Comparison of ENCODE assay signal across 9 mouse cellular contexts in genomic region chr12:102468136-102468535, GRCm38 (mm10). TPM values are rescaled to one million over a fixed set of nuclear protein-coding genes. Genes with fewer than 3 reads are reported as not detected.
DNase-seq lines count a peak whose midpoint lies in the region; ATAC-seq and TF ChIP-seq lines count a peak whose summit lies in the region.
"Had no signal": no experiment of that assay in that cellular context is flagged by ENCODE, and none has a peak within 500 bp of the region (broad histone marks: within the 10 kb centered on the region; RNA-seq: fewer than 3 reads in every experiment).

No protein-coding gene starts in this region.

- H3K4me3 ChIP-seq in forebrain, embryonic 12.5 days (replicated peaks), result no peak overlapping the region
- H3K4me3 ChIP-seq in forebrain, embryonic 15.5 days, result no peak overlapping the region
- no peak overlapping the region for H3K4me3 ChIP-seq in liver, embryonic 14.5 days (ENCODE audit: insufficient read depth in 1 of 2, low read depth in 2 of 2, low read length in 2 of 2)
- H3K4me3 ChIP-seq in liver, postnatal 0 days (ENCODE audit: low read depth, low read length), result no peak overlapping the region

- ATAC-seq in forebrain, embryonic 12.5 days (ENCODE audit: low FRiP score), result 0 out of 2 replicates have a peak, but pooled peaks have one; percentile 25
- no peak for ATAC-seq in forebrain, embryonic 15.5 days (replicated peaks)
- no peak for ATAC-seq in liver, embryonic 14.5 days (ENCODE audit: insufficient read depth)
- no peak for ATAC-seq in liver, postnatal 0 days

- no peaks in the 10 kb centered on the region for H3K27me3 ChIP-seq in forebrain, embryonic 12.5 days
- no peaks in the 10 kb centered on the region for H3K27me3 ChIP-seq in forebrain, embryonic 15.5 days
- no peaks in the 10 kb centered on the region for H3K27me3 ChIP-seq in liver, embryonic 14.5 days (ENCODE audit: control insufficient read depth, insufficient read depth, low read length)
- no peaks in the 10 kb centered on the region for H3K27me3 ChIP-seq in liver, postnatal 0 days (ENCODE audit: insufficient read depth, low read length)

- DNase-seq in liver, embryonic 14.5 days (ENCODE audit: low read depth in 3 of 3, low spot score in 3 of 3), result no peak
- no peak for DNase-seq in liver, postnatal 0 days
- peak; percentile 33 for DNase-seq in R1 (ENCODE audit: low read depth, low spot score)
- DNase-seq in cerebellum, postnatal 25 days, result peak; percentile 14 to 53
- no peak for DNase-seq in thymus, postnatal 36 days
- DNase-seq in frontal cortex, postnatal 14 days (ENCODE audit: low spot score in 2 of 2), result no peak

- no peak overlapping the region for H3K27ac ChIP-seq in forebrain, embryonic 12.5 days
- no peak overlapping the region for H3K27ac ChIP-seq in forebrain, embryonic 15.5 days (replicated peaks)
- H3K27ac ChIP-seq in liver, embryonic 14.5 days, result no peak overlapping the region
- no peak overlapping the region for H3K27ac ChIP-seq in liver, postnatal 0 days (ENCODE audit: low read depth)

- no peak for TF ChIP-seq EP300 in liver, embryonic 14.5 days (IDR thresholded peaks at IDR 0.05; ENCODE audit: low read depth)
- no peak for TF ChIP-seq EP300 in liver, postnatal 0 days (IDR thresholded peaks at IDR 0.05; ENCODE audit: low read depth)

- no peak overlapping the region for H3K9ac ChIP-seq in forebrain, embryonic 12.5 days
- no peak overlapping the region for H3K9ac ChIP-seq in forebrain, embryonic 15.5 days (replicated peaks)
- no peak overlapping the region for H3K9ac ChIP-seq in liver, embryonic 14.5 days (replicated peaks)
- no peak overlapping the region for H3K9ac ChIP-seq in liver, postnatal 0 days (replicated peaks)

- peaks cover 6% of the 10 kb centered on the region for H3K36me3 ChIP-seq in forebrain, embryonic 12.5 days (replicated peaks)
- peaks cover 9% of the 10 kb centered on the region for H3K36me3 ChIP-seq in forebrain, embryonic 15.5 days
- no peaks in the 10 kb centered on the region; the same call in 1 of the 2 replicates for H3K36me3 ChIP-seq in liver, embryonic 14.5 days (replicated peaks; ENCODE audit: control insufficient read depth, insufficient read depth, low read depth)
- peaks cover 8% of the 10 kb centered on the region for H3K36me3 ChIP-seq in liver, postnatal 0 days (replicated peaks; ENCODE audit: insufficient read depth, low read length)

- WGBS in forebrain, embryonic 12.5 days, result 89% methylated on average over 1 of the region's 1 CpGs
- 75% methylated on average over 1 of the region's 1 CpGs for WGBS in forebrain, embryonic 15.5 days
- WGBS in liver, embryonic 14.5 days (ENCODE audit: insufficient replicate concordance), result 69% methylated on average over 1 of the region's 1 CpGs
- 93% methylated on average over 1 of the region's 1 CpGs for WGBS in liver, postnatal 0 days (ENCODE audit: insufficient replicate concordance)

- peaks cover 6% of the 10 kb centered on the region; the same call in 1 of the 2 replicates for H3K4me1 ChIP-seq in forebrain, embryonic 12.5 days
- H3K4me1 ChIP-seq in forebrain, embryonic 15.5 days, result peaks cover 10% of the 10 kb centered on the region
- H3K4me1 ChIP-seq in liver, embryonic 14.5 days (replicated peaks; ENCODE audit: control insufficient read depth in 2 of 2, insufficient read depth in 2 of 2, low read length in 1 of 2), result peaks cover 4 to 7% of the 10 kb centered on the region in 2 experiments
- H3K4me1 ChIP-seq in liver, postnatal 0 days (ENCODE audit: insufficient read depth), result peaks cover 4% of the 10 kb centered on the region; the same call in 1 of the 2 replicates

- H3K4me2 ChIP-seq in forebrain, embryonic 12.5 days, result no peak overlapping the region
- no peak overlapping the region for H3K4me2 ChIP-seq in forebrain, embryonic 15.5 days (replicated peaks)
- no peak overlapping the region for H3K4me2 ChIP-seq in liver, embryonic 14.5 days (ENCODE audit: low read depth)
- H3K4me2 ChIP-seq in liver, postnatal 0 days (ENCODE audit: low read depth, low read length), result no peak overlapping the region

- H3K9me3 ChIP-seq in forebrain, embryonic 12.5 days, result no peaks in the 10 kb centered on the region
- H3K9me3 ChIP-seq in forebrain, embryonic 15.5 days, result no peaks in the 10 kb centered on the region
- no peaks in the 10 kb centered on the region for H3K9me3 ChIP-seq in liver, embryonic 14.5 days (ENCODE audit: control insufficient read depth, low read length)
- H3K9me3 ChIP-seq in liver, postnatal 0 days (ENCODE audit: low read length), result no peaks in the 10 kb centered on the region
- H3K9me3 ChIP-seq: forebrain, embryonic 10.5 days had no signal

- peak; percentile 31 for TF ChIP-seq CTCF in liver, embryonic 14.5 days (IDR thresholded peaks at IDR 0.05; ENCODE audit: low read depth)
- TF ChIP-seq CTCF in liver, postnatal 0 days (IDR thresholded peaks at IDR 0.05; ENCODE audit: low read depth), result no peak

RNA-seq across cellular contexts. Expression of gene Golga5, which starts 0.8 kb away (rescaled TPM):
- 32.4 and 34.8 TPM in 2 replicates for polyA plus RNA-seq in forebrain, embryonic 12.5 days (2016; fragmentation: Nextera tagmentation; extraction: Ambion mirVana)
- polyA plus RNA-seq in forebrain, embryonic 15.5 days (2015; fragmentation: Nextera tagmentation; extraction: Ambion mirVana), result 32.0 and 32.4 TPM in 2 replicates
- polyA plus RNA-seq in liver, embryonic 14.5 days (2012; rRNA removed), result 5.2 and 10.1 TPM in 2 replicates
- 12.8 and 14.0 TPM in 2 replicates for polyA plus RNA-seq in liver, embryonic 14.5 days (2014; fragmentation: Nextera tagmentation; extraction: Ambion mirVana)
- polyA plus RNA-seq in liver, postnatal 0 days (2015; fragmentation: Nextera tagmentation; extraction: Ambion mirVana), result 16.5 and 16.7 TPM in 2 replicates

RNA-seq across cellular contexts. Expression of gene Lgmn, which starts 28.5 kb away (rescaled TPM):
- polyA plus RNA-seq in forebrain, embryonic 12.5 days (2016; fragmentation: Nextera tagmentation; extraction: Ambion mirVana), result 47.1 and 47.5 TPM in 2 replicates
- polyA plus RNA-seq in forebrain, embryonic 15.5 days (2015; fragmentation: Nextera tagmentation; extraction: Ambion mirVana), result 67.3 and 73.1 TPM in 2 replicates
- 36.3 and 38.6 TPM in 2 replicates for polyA plus RNA-seq in liver, embryonic 14.5 days (2012; rRNA removed)
- polyA plus RNA-seq in liver, embryonic 14.5 days (2014; fragmentation: Nextera tagmentation; extraction: Ambion mirVana), result 58.5 and 59.7 TPM in 2 replicates
- 140 and 142 TPM in 2 replicates for polyA plus RNA-seq in liver, postnatal 0 days (2015; fragmentation: Nextera tagmentation; extraction: Ambion mirVana)

Comparison
In these comparisons a context has a peak if more than half of its experiments do, and no peak if none do; other contexts are left out.
1. DNase-seq: peak in R1 (single experiment) and cerebellum, postnatal 25 days (2 of 2); none in liver, embryonic 14.5 days (0 of 3), liver, postnatal 0 days (single experiment), thymus, postnatal 36 days (0 of 2) and frontal cortex, postnatal 14 days (0 of 2).